Mouse (Mus musculus): Measurements from ENCODE around the gene Olfr414. TPM values are rescaled to one million over a fixed set of nuclear protein-coding genes. Genes with fewer than 3 reads are reported as not detected.

Olfr414 gene
- total and polyA plus RNA-seq, 2 experiments from 2014 or later, result not detected

- no peak overlapping the region for H3K4me2 ChIP-seq (ENCODE audit: low read depth, low read length, poor library complexity, severe bottlenecking)
- H3K4me3 ChIP-seq (ENCODE audit: low read depth, low read length), result no peak overlapping the region
- H3K9me3 ChIP-seq (ENCODE audit: low read length), result no peaks in the 10 kb centered on the region
- no peak for ATAC-seq (ENCODE audit: low FRiP score)
- H3K4me1 ChIP-seq (ENCODE audit: insufficient read depth, low read length), result no peaks in the 10 kb centered on the region
- no peak for TF ChIP-seq CTCF (IDR thresholded peaks at IDR 0.05)
- no peaks in the 10 kb centered on the region for H3K27me3 ChIP-seq (ENCODE audit: insufficient read depth, low read length)
- H3K36me3 ChIP-seq (ENCODE audit: insufficient read depth, low read length), result no peaks in the 10 kb centered on the region
- DNase-seq (ENCODE audit: low spot score), result no peak
- 68% methylated on average over 1 of the region's 1 CpGs for WGBS
- H3K27ac ChIP-seq (ENCODE audit: low read depth, low read length), result no peak overlapping the region
- no peak overlapping the region for H3K9ac ChIP-seq (replicated peaks; ENCODE audit: low read length, poor library complexity, severe bottlenecking)
Observed at GRCm38 (mm10) chr1:174434121-174434520, 10.3 kb downstream of the Olfr414 start.

- Histone ChIP-seq H3K9ac (replicated peaks; ENCODE audit: low read length, poor library complexity, severe bottlenecking) (no peak within 1 kb of the TSS), H3K36me3 (ENCODE audit: insufficient read depth, low read length) (no peaks in the 10 kb centered on the region), H3K27me3 (ENCODE audit: insufficient read depth, low read length) (no peaks in the 10 kb centered on the region), H3K9me3 (ENCODE audit: low read length) (no peaks in the 10 kb centered on the region), H3K4me2 (ENCODE audit: low read depth, low read length, poor library complexity, severe bottlenecking) (no peak within 1 kb of the TSS), H3K27ac (ENCODE audit: low read depth, low read length) (no peak within 1 kb of the TSS), H3K4me3 (ENCODE audit: low read depth, low read length) (no peak within 1 kb of the TSS), H3K4me1 (ENCODE audit: insufficient read depth, low read length) (no peaks in the 10 kb centered on the region)
- DNase-seq (ENCODE audit: low spot score) (no peak), ATAC-seq (ENCODE audit: low FRiP score) (no peak)
- TF ChIP-seq CTCF (IDR thresholded peaks at IDR 0.05), result no peak
- 87% methylated on average over 1 of the region's 1 CpGs for WGBS
Observed at GRCm38 (mm10) chr1:174441782-174442181, 17.9 kb downstream of the Olfr414 start, which contains the start of gene Olfr220. Gene Olfr220, plus strand, starts transcription at chr1:174442082.

DNA sequence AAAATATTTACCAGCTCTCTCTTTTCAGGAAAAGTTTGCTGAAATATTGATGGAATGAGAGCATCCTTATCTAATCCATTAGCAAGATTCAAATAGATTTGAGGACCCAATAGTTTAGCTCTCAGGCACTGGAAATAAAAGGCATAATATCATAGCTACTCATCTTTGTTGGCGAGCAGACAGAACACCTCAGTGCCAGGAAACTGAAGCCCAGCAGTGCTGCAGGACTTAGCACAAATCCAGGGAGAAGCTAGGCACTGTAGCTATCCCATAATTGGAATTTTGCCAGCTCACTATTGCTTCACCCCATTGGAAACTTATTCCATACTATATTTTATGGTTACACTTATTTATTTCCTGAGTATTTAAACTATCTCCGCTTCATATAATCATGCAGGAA, 31.2 kb downstream of the Olfr414 start:
- Histone ChIP-seq H3K27me3 (ENCODE audit: insufficient read depth, low read length) (no peaks in the 10 kb centered on the region), H3K4me2 (ENCODE audit: low read depth, low read length, poor library complexity, severe bottlenecking) (no peak overlapping the region), H3K27ac (ENCODE audit: low read depth, low read length) (no peak overlapping the region), H3K4me3 (ENCODE audit: low read depth, low read length) (no peak overlapping the region), H3K4me1 (ENCODE audit: insufficient read depth, low read length) (no peaks in the 10 kb centered on the region), H3K9me3 (ENCODE audit: low read length) (no peaks in the 10 kb centered on the region), H3K9ac (replicated peaks; ENCODE audit: low read length, poor library complexity, severe bottlenecking) (no peak overlapping the region), H3K36me3 (ENCODE audit: insufficient read depth, low read length) (no peaks in the 10 kb centered on the region)
- no peak for TF ChIP-seq CTCF (IDR thresholded peaks at IDR 0.05)
- ATAC-seq (ENCODE audit: low FRiP score) (no peak), DNase-seq (ENCODE audit: low spot score) (no peak)
- WGBS, result 91% methylated on average over 2 of the region's 2 CpGs

DNA sequence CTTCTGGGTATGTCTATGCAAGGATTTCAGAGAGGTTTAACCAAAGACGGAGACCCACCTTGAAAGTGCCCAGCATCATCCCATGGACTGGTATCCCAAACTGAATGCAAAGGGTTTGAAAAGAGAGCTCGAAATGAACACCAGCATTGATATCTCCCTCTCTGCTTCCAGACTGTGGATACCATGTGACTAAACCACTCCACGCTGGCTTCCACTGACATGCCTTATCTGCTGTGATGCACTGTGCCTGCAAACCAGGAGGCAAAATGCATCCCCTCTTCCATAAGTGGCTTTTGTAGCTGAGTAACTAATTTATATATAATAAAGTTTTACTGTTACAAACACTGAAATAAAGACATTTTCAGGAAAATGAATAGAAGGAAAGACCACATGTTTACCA, 41.5 kb downstream of the Olfr414 start:
- H3K36me3 ChIP-seq (ENCODE audit: insufficient read depth, low read length), result no peaks in the 10 kb centered on the region
- H3K4me3 ChIP-seq (ENCODE audit: low read depth, low read length), result no peak overlapping the region
- WGBS, result 83% methylated on average over 3 of the region's 3 CpGs
- no peak for DNase-seq (ENCODE audit: low spot score)
- no peak overlapping the region for H3K27ac ChIP-seq (ENCODE audit: low read depth, low read length)
- H3K4me2 ChIP-seq (ENCODE audit: low read depth, low read length, poor library complexity, severe bottlenecking), result no peak overlapping the region
- H3K9ac ChIP-seq (replicated peaks; ENCODE audit: low read length, poor library complexity, severe bottlenecking), result no peak overlapping the region
- H3K27me3 ChIP-seq (ENCODE audit: insufficient read depth, low read length), result 0 out of 2 replicates have a peak, but pooled peaks cover 11% of the 10 kb centered on the region
- ATAC-seq (ENCODE audit: low FRiP score), result no peak
- no peak for TF ChIP-seq CTCF (IDR thresholded peaks at IDR 0.05)
- H3K4me1 ChIP-seq (ENCODE audit: insufficient read depth, low read length), result no peaks in the 10 kb centered on the region
- H3K9me3 ChIP-seq (ENCODE audit: low read length), result no peaks in the 10 kb centered on the region

DNA sequence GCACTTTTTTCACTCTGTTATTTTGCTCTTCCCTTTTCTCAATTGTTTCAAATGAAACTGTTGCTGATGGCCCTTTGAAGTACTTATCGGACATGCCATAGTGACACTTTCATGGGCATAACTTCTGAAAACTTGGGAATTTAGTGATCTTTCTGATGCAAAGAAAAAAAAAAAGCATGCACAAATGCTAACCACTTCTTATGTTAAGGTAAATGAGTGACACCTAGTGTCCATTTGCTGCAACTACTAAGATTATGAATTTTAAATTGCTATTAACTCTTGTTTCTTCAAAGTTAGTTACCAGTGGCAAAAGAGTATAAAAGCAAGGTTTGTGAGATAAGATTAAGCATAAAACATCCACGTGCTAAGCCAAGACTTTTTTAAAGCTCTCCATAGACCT, 42.4 kb downstream of the Olfr414 start:
- H3K27ac ChIP-seq (ENCODE audit: low read depth, low read length), result no peak overlapping the region
- DNase-seq (ENCODE audit: low spot score) (peak; percentile 74), ATAC-seq (ENCODE audit: low FRiP score) (no peak)
- 26% methylated on average over 2 of the region's 2 CpGs for WGBS
- H3K27me3 ChIP-seq (ENCODE audit: insufficient read depth, low read length), result 0 out of 2 replicates have a peak, but pooled peaks cover 11% of the 10 kb centered on the region
- no peaks in the 10 kb centered on the region for H3K4me1 ChIP-seq (ENCODE audit: insufficient read depth, low read length)
- peak; percentile 88 for TF ChIP-seq CTCF (IDR thresholded peaks at IDR 0.05)
- H3K4me3 ChIP-seq (ENCODE audit: low read depth, low read length), result no peak overlapping the region
- H3K9ac ChIP-seq (replicated peaks; ENCODE audit: low read length, poor library complexity, severe bottlenecking), result no peak overlapping the region
- H3K36me3 ChIP-seq (ENCODE audit: insufficient read depth, low read length), result no peaks in the 10 kb centered on the region
- H3K9me3 ChIP-seq (ENCODE audit: low read length), result no peaks in the 10 kb centered on the region
- H3K4me2 ChIP-seq (ENCODE audit: low read depth, low read length, poor library complexity, severe bottlenecking), result no peak overlapping the region

GRCm38 (mm10) chr1:174469736-174470135, 45.9 kb downstream of the Olfr414 start:
- no peaks in the 10 kb centered on the region for H3K4me1 ChIP-seq (ENCODE audit: insufficient read depth, low read length)
- H3K27me3 ChIP-seq (ENCODE audit: insufficient read depth, low read length), result 0 out of 2 replicates have a peak, but pooled peaks cover 11% of the 10 kb centered on the region
- 4% methylated on average over 6 of the region's 6 CpGs for WGBS
- TF ChIP-seq CTCF (IDR thresholded peaks at IDR 0.05), result peak; percentile 99
- no peaks in the 10 kb centered on the region for H3K36me3 ChIP-seq (ENCODE audit: insufficient read depth, low read length)
- H3K9ac ChIP-seq (replicated peaks; ENCODE audit: low read length, poor library complexity, severe bottlenecking), result no peak overlapping the region
- DNase-seq (ENCODE audit: low spot score) (peak; percentile 89), ATAC-seq (ENCODE audit: low FRiP score) (peak; percentile 83)
- no peaks in the 10 kb centered on the region for H3K9me3 ChIP-seq (ENCODE audit: low read length)
- no peak overlapping the region for H3K27ac ChIP-seq (ENCODE audit: low read depth, low read length)
- no peak overlapping the region for H3K4me3 ChIP-seq (ENCODE audit: low read depth, low read length)
- no peak overlapping the region for H3K4me2 ChIP-seq (ENCODE audit: low read depth, low read length, poor library complexity, severe bottlenecking)
